Mouse (Mus musculus): ENCODE measurements around the gene Ncaph2.
A peak's percentile ranks its signal among the peaks of the same experiment; 100 is the strongest.

Ncaph2 gene

DNA sequence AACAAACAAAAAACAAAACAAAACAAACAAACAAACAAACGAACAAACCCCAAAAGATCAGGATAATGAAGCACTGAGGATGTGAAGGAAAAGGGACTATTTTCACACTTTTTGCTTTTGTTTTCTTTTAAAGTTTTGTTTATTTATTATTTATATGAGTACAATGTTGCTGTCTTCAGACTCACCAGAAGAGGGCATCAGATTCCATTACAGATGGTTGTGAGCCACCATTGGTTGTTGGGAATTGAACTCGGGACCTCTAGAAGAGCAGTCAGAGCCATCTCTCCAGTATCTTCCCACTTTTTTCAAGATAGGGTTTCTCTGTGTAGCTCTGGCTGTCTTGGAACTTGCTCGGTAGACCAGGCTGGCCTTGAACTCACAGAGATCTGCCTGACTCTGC is 12.2 kb upstream of the Ncaph2 start:
- DNase-seq (ENCODE audit: low spot score), result no peak

DNA sequence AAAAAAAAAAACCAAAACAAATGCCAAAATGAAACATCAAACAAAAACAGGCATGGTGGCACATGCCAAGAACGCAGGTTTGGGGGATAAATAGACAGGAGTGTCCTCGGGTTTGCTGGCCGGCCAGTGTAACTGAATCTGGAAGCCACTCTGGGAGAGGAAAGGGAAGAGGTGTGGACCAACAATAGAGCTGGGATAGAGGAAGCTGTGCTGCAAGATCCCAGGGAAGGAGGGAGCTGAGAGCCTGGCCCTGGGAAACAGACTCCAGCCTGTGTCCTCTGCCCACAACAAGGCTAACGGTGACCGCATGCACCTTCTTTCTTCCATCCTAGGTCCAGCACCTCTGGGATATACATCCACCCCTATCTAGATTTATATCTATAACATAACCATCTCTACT is 5.1 kb upstream of the Ncaph2 start:
- DNase-seq (ENCODE audit: low spot score), result peak; percentile 32

DNA sequence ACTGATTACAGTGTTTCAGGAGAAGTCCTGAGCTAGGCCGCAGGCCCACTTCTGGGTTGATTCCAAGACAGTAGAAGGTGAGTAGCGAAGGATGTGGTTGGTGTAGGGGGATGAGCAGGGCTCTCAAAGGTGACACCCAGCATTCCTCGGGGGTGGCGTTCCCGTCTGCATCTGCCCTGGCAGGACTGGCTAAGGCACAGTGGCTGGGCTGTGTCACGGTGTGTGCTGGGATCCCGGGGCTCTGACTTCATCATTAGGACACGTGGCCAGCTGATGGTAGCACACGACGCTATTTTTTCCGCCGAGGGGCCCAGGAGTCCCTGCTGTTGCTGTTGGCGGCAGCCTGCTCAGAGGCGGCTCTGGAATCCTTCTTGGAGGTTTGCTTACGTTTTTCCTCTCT is 4.2 kb upstream of the Ncaph2 start:
- no peak for DNase-seq (ENCODE audit: low spot score)

DNA sequence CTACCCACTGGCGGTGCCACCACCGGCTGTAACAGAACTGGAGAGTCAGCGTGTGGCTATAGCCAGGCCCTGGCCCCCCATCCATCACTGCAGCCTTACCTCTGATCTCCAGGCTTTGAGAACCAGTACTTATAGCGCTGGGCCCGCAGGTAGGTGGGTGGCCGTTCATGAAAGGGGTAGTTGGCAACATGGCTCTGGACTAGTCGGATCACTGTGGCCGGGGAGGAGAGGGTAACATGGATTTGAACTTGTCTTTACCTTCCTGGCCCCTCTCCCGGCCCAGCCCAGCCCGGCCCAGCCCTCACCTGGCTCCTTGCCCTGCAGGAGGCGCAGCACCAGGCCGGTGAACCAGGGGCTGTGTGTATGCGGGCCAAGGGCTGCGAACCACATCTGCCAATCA is 3.5 kb upstream of the Ncaph2 start:
- no peak for DNase-seq (ENCODE audit: low spot score)

DNA sequence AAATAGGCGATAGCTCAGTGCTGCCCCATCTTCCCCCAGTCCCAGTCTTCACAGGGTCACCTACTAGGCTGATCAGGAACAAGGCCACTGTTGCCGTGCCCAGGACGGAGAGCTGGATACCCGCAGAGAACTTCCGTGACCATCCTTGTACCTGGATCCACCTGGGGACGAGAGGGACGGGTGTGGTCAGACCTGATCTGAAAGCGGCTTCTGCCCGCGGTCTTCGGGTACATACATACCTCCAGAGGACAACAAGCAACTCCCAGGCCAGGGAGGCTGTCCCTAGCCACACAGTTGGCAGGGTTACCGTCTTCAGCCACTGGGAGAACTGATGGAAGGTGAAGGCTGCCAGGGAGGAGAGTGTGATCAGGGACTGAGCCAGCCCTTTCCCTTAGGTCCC is 2.7 kb upstream of the Ncaph2 start:
- DNase-seq (ENCODE audit: low spot score), result no peak

DNA sequence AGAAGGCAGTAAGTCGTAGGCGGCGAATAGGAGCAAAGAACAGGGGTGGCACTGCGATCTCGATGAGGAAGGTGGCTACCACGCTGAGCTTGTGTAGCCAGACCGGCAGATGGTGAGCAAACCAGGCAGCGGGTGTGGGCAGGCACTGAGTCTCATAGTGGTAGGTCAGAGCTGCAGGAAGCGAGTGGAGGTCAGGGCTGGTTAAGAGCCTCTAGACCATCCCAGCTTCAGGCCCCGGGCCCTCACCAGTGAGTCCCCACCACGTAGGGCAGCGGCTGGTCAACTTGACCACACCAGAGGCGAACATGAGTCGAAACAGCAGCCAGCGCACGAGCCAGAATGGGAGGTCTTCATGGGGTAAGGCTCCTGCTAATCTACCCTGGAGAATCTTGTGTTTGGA is 1.7 kb upstream of the Ncaph2 start:
- no peak for DNase-seq (ENCODE audit: low spot score)

DNA sequence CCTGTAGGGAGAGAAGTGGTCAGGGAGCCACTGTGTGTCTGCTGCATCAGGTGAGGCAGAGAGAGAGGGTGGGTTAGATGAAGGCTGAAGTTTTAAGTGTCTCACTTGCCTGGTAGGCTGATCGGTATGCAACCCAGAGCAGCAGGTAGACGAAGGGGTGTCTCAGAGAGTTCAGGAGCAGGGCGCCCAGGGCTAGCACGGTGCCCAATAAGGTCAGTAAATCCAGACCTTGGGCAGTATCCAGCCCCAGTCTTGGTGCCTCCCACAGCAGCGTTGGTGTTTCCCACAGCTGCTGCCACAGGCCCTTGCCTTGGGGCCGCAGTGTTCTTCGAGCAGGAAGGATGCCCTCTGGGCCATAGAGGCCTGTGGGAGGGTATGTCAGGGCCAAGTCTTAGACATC is 1.1 kb upstream of the Ncaph2 start:
- DNase-seq (ENCODE audit: low spot score), result no peak

DNA sequence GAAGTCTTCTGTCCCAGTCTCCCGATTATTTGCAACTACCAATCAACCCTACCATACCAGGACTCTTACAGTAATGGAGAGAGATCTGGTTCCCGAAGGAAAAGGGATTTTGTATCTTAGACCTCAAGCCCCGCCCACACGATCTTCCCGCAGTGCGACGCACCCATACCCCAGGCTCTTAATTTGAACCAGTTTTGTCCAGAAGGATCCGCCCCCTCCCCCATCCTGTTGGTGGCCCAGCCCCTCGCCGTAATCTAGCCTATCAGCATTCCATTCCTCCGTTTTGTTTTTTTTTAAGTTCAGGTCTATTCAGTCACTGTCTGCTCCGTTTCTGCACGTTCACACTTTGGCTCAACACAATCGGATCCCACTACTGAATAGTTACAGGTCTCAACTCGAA is 853 bp downstream of the Ncaph2 start:
- DNase-seq (ENCODE audit: low spot score), result peak; percentile 61

DNA sequence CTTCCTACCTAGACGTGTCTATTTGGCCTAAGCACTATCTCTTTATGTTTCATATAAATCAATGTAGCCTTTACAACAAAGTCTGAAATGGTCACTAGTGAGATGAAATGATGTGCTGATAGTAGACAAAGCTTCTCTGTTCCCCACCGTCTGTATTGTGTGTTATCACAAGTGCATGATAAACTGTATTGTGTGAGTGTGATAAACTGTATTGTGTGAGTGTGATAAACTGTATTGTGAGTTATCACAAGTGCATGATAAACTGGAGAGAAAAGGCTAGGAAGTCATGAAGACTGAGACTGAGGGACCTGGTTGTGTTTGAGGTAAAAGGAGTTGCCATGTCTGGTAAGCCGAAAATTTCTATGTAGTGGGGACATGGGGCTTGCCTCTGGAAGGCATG is 3.3 kb downstream of the Ncaph2 start:
- no peak for DNase-seq (ENCODE audit: low spot score)

DNA sequence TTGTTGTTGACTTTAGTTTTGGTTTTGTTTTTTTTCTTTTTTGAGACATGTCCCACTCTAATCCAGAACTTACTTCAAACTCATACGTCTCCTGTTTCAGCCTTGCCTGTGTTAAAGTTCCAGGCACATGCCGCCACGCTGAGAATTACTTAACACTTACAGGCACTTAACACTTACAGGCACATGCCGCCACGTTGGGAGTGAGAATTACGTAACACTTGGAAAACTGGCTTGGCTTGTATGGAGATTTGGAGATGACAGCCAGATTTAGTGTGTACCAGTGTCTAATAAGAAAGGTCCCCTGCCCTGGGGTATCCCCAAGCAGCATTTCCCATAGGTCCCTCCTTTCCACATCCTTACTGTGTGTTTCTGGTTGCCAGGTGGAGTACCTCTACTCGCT is 7.5 kb downstream of the Ncaph2 start:
- DNase-seq (ENCODE audit: low spot score), result peak; percentile 81

DNA sequence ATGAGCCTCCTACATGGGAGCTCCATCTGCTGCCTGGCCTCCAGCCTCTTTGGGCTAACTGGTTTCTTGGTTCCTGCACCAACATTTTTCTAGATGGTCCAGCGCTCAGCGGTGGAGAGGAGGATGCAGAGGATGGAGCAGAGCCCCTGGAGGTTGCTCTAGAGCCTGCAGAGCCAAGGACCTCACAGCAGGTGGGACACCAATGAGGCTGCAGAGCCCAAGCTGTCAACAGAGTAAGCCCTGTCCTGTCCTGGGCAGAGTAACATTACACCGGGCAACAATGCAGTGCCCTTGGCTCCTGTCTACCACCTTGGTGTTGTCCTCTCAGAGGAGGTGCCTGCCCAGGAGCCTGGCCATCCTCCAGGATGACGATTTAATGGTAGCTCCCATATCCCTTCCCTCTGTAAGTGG is 9.6 kb downstream of the Ncaph2 start:
- DNase-seq (ENCODE audit: low spot score), result no peak

DNA sequence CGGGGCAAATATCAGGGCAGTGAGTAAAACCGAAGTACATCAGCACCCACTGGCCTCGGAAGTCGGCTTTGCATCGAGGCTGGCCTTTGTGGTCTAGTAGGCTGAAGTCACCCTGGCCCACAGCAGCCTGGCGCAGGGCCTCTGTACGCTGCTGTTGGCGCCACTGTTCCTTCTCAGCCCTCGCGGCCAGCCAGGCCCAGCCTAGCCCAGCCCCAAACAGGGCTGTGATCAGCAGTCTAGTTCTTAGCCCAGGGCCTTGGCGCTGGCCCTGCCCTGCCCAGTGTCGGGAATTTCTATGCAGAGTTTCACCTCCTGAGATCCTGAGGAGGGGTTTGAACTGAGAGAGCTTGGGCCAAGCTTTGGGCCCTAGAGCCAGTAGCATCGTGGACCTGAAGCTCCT is 16.5 kb downstream of the Ncaph2 start:
- no peak for DNase-seq (ENCODE audit: low spot score)

DNA sequence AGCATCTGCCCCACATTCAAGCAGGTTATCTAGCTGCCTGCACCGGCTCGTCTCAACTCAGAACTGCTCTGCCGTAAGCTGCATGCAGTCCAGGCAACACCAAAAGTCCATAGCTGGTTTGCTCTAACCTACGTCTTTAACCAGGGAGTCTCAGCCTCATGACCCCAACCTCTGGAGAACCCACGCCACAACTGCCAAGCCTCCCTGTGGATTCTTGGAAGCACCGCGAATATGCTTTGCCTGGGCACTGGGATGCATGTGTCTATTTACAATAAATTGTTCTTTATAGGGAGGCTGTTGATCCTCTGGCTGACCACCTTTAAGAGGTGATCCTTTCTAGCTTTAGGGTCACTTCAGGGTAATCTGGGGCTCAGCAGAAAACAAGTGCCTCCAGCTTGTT is 17.0 kb downstream of the Ncaph2 start:
- DNase-seq (ENCODE audit: low spot score), result no peak

DNA sequence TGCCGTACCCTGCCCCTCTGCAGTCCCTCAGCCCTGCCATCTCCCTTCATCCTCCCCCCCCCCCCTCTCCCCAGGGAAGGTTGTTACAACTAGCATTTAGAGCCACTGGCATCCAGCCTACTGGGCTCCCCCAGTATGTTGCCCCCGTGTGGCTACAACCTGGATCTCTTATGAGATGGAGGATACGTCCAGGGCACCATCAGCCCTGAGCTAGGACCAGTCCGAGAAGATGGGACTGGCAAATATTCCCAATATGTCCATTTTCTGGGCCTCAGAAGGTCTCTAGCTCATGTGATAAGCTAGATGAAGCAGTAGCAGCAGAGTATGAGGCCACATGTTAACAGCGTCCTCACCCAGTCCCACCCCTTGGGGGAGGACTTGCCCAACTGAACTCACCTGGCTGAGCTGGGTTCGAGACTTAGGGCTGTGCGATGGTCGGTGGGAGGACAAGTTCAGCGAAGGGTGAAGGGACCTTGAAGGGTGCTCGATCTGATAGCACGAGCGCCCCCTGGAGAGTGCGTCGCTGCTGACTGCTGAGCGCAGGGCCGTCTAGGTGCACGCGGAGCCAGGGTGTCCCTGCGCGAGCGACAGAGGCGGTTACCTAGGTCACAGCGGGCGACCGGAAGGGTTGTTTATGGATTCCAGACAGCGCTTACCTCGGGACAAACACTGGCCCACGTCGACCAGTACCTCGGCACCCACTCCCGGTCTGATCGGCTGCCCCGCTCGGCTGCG is 17.7 kb downstream of the Ncaph2 start:
- DNase-seq (ENCODE audit: low spot score), result peak; percentile 88

DNA sequence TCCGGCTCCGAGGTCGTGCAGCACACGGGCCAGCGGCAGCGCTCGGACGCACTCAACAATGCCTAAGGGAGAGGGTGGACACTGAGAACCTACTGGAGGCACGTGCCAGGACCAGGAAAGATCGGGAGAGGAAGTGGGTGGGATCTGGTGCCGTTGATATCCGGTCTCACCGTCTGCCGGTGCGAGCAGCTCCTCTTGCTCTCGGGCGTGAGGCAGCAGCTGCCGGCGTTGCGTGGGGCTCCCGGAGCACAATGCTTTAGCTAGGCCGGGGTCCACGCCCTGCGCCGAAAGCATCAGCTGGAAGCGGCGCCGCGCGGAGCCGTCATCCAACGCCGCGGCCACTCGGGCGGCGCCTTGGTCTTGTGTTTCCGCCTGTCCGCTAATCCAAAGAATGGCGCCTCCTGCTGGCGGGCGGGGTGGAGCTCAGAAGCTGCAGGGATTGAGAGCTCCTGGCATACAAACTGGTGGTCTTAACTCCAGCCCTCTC is 18.3 kb downstream of the Ncaph2 start, which contains the start of gene Sco2:
Gene Sco2 (minus strand): TSS at position 85 of the 487 bp plus-strand sequence.
- DNase-seq (ENCODE audit: low spot score), result peak; percentile 92

DNA sequence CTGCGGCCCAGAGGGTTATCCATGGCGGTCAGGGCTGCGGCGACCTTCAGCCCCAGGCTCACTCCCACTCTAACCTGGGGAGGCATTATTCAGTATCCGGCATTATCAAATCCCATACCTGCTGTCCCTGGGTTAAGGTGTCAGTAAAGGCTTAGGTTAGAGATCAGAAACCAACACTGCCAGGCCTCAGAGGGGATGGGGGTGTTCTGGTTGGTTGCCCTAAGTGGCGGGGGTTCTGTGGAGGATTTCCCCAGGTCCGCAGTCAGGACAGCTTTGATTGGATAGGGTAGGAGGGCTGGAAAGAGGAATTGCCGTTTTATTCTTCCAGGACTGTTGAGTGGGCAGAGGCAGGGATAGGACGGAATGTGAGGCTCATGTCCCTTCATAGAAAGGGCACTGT is 18.8 kb downstream of the Ncaph2 start:
- DNase-seq (ENCODE audit: low spot score), result no peak

DNA sequence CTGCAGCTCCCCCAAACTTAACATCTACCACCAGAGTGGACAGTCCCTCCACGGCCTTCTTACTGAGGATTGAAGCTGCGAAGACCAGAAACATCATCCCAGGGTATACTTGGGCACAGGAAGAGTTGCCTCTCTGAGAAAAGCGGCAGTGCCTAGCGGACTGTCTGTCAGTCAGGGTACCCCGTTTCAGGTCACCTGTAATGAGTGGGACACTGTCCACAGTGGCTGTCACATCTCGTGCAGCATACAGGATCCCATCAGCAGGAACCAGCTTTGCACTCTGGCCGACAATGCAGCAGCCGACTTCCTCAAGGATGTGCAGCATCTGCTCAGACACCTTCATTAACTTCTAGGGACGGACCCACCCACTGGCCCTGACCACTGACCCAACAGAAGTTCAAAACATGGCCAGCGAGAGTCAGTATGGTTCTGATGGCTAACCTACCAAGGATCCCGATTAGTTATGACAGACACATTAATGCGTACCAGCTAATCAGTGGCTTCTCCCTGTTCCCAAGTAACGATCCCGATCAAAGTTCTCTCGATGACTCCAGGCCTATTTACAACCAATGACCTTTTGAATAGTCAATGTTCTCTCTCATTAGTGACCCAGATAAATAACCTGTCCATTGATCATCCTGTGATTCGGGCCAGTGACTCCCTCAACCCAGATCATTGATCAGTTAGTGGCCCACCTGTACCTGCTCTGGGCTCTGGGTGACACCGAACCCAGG is 19.4 kb downstream of the Ncaph2 start:
- no peak for DNase-seq (ENCODE audit: low spot score)

DNA sequence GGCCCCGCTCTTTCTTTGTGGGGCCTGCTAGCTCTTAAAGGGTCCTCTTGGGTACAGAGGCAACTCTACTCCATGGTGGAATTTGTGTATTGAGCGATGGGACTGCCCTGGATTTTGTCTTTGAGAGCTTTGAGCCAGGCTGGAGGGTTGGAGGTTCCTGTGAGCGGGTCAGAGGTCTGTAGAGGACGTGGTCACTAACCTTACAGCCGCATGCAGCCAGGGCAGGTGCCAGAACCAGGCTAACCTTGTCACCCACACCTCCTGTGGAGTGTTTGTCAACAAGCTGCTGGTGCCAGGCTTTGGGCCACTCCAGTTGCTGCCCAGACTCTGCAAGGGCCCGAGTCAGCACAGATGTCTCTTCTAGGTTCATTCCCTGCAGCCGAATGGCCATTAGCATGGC is 20.5 kb downstream of the Ncaph2 start:
- DNase-seq (ENCODE audit: low spot score), result no peak

DNA sequence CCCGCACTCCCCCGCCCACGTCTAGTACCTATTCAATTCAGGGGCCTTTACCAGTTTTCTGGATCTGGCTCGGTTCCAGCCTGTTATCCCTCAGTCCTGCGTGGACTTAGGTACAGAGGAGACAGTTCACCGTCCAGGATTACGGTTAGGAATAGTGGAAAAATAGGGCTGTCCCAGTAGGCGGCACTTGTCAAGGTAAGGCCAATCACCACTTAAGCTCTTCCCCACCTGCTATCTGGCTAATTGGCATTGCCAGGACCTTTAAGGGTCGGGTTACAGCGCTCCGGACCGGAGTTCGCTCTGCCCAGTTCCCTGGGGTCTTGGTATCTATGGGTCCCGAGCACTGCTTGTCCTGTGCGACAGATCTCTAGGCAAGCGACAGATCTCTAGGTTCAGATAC is 21.4 kb downstream of the Ncaph2 start, which contains the start of gene Tymp:
Gene Tymp (minus strand): TSS at position 83 of the 400 bp plus-strand sequence.
- DNase-seq (ENCODE audit: low spot score), result no peak

DNA sequence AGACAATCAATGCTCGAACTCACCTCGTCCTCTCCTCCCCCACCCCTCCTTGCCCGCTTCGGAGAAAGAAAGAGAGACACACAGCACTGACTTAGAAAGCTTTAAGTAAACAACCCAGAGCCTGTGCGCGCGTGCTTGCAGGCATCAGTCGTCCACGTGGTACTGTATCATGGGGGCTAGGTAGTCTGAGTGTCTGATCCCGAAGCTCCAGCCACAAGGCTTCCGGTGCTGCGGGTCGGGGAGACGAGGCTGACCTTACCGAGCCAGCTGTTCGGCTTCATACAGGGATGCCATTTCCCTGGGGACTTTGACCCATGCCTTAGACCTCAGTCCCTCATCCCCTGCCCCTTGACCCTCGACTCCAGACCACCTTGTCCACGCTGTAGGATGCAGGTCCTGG is 21.8 kb downstream of the Ncaph2 start:
- no peak for DNase-seq (ENCODE audit: low spot score)

DNA sequence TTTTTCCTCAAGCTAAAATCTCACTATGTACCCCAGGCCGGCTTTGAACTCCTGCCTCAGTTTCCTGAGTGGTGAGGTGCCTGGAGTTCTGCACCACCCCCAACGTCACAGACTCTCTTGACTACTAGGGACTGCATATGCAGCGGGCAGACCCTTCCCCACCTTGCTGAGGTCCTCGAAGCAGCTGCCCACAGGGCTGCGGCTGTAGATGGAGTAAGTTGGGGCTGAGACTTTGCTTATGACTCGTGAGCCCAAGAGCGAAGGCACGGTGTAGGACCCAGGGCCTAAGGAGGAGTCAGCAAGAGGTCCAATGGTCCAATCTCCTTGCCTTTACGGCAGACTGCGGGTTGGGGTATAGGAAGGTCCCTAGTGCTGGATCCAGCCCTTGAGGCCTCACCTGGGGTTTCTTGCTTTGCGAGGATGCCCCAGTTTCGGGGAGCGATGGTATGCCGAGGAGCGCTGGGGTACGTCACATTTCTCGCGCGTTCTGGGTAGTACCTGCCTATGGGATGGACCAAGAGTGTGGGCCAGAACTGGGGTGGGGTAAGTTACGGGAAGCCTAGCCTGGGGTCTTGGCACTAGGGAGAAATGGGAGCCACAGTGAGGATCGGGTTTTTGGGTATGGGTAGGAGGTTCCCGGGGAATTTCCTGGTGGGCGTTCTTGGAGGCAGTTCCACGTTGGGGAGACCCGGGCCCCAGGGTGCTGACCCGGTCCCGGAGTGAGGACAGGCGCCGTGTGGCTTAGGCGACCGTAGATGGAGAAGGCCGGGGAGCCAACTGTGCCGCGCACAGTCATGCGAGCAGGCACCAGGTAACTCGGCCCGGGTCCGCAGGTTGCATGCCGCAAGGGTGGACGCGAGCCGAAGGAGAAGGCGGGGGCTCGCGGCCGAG is 22.7 kb downstream of the Ncaph2 start:
- no peak for DNase-seq (ENCODE audit: low spot score)

DNA sequence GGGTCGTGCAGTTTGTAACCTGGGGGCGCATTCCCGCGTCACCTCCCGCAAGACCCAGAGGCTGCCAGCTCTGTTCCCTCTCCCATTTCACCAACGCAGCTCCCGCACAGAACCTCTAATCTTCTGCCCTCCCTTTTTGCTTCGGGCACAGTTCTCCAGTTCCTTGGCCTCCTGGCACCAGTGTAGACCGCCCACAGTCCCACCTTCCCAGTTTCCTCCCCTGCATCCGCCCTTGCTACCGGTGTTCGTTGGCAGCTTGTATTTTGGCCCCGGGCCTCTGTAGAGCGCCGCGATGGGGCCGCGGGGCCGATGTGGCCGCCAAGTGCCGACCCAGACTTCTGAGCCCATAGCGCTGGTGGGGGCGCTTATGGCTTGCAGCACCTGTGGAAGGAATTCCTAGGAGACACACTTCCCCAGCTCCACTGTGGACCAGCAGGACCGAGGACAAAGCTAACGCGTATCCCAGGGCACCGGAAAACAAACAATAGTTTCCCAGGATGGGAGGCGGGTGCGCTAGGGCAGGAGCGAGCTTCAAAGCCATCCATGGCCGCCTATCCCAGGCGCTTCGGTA is 23.4 kb downstream of the Ncaph2 start, which contains the start of gene Odf3b:
Gene Odf3b (minus strand): TSS at position 452 of the 571 bp plus-strand sequence.
- peak; percentile 42 for DNase-seq (ENCODE audit: low spot score)
